Mouse (Mus musculus) layer of hippocampus, postnatal 10 days (tissue): ENCODE results near the gene Extl1. TPM values are rescaled to one million over a fixed set of nuclear protein-coding genes. Genes with fewer than 3 reads are reported as not detected.
A peak's percentile ranks its signal among the peaks of the same experiment; 100 is the strongest.

Experiments
- DNase-seq, 2 experiments: peaks; one replicate each; pipeline ENCODE4 v3.0.0; 2021; ENCODE audit warnings: low spot score in 2 of 2
- total RNA-seq, 2 experiments: library from RNA; stranded (reverse); gene quantifications; 2 replicates each; pipeline ENCODE4 v1.2.3; 2021

The Extl1 gene
- total RNA-seq, 2 experiments from 2014 or later = 26.2 to 27.5 TPM

GRCm38 (mm10) chr4:134391636-134392035, 8.0 kb upstream of the Extl1 start:
- DNase-seq = no peak

- DNase-seq = peak; percentile 65 to 70
Observed at GRCm38 (mm10) chr4:134388397-134388796, 4.7 kb upstream of the Extl1 start.

- no peak for DNase-seq
Observed at GRCm38 (mm10) chr4:134387268-134387667, 3.6 kb upstream of the Extl1 start.

GRCm38 (mm10) chr4:134379510-134379909, 4.1 kb downstream of the Extl1 start:
- DNase-seq = no peak

GRCm38 (mm10) chr4:134378089-134378615, 5.5 kb downstream of the Extl1 start:
- no peak for DNase-seq

GRCm38 (mm10) chr4:134374306-134374705, 9.3 kb downstream of the Extl1 start:
- DNase-seq = no peak

GRCm38 (mm10) chr4:134373295-134373694, 10.4 kb downstream of the Extl1 start:
- DNase-seq = no peak

- DNase-seq = peak; percentile 79 to 83
Observed at GRCm38 (mm10) chr4:134372294-134372747, 11.3 kb downstream of the Extl1 start.

GRCm38 (mm10) chr4:134371316-134371855, 12.3 kb downstream of the Extl1 start:
- peak in 1 of 2 experiments; percentile 38 for DNase-seq

GRCm38 (mm10) chr4:134370649-134371221, 12.9 kb downstream of the Extl1 start:
- DNase-seq = peak; percentile 26 to 31

GRCm38 (mm10) chr4:134365280-134365679, 18.4 kb downstream of the Extl1 start:
- no peak for DNase-seq

- no peak for DNase-seq
Observed at GRCm38 (mm10) chr4:134362586-134362985, 21.1 kb downstream of the Extl1 start.

- peak in 1 of 2 experiments; percentile 38 for DNase-seq
Observed at GRCm38 (mm10) chr4:134362124-134362523, 21.5 kb downstream of the Extl1 start.

- DNase-seq = no peak
Observed at GRCm38 (mm10) chr4:134361215-134361614, 22.4 kb downstream of the Extl1 start.

- no peak for DNase-seq
Observed at GRCm38 (mm10) chr4:134359649-134360048, 24.0 kb downstream of the Extl1 start.

- no peak for DNase-seq
Observed at GRCm38 (mm10) chr4:134357461-134357771, 26.2 kb downstream of the Extl1 start.

GRCm38 (mm10) chr4:134356591-134357460, 26.8 kb downstream of the Extl1 start:
- peak; percentile 84 to 87 for DNase-seq

GRCm38 (mm10) chr4:134355841-134356452, 27.7 kb downstream of the Extl1 start:
- no peak for DNase-seq

- no peak for DNase-seq
Observed at GRCm38 (mm10) chr4:134353527-134354409, 29.9 kb downstream of the Extl1 start.

- DNase-seq = no peak
Observed at GRCm38 (mm10) chr4:134352929-134353328, 30.7 kb downstream of the Extl1 start.
